Mouse (Mus musculus): Measurements from ENCODE around the gene Lyzl6. TPM values are rescaled to one million over a fixed set of nuclear protein-coding genes. Genes with fewer than 3 reads are reported as not detected.

Gene Lyzl6
- polyA plus RNA-seq, 1 experiment from 2014 or later, result not detected

DNA sequence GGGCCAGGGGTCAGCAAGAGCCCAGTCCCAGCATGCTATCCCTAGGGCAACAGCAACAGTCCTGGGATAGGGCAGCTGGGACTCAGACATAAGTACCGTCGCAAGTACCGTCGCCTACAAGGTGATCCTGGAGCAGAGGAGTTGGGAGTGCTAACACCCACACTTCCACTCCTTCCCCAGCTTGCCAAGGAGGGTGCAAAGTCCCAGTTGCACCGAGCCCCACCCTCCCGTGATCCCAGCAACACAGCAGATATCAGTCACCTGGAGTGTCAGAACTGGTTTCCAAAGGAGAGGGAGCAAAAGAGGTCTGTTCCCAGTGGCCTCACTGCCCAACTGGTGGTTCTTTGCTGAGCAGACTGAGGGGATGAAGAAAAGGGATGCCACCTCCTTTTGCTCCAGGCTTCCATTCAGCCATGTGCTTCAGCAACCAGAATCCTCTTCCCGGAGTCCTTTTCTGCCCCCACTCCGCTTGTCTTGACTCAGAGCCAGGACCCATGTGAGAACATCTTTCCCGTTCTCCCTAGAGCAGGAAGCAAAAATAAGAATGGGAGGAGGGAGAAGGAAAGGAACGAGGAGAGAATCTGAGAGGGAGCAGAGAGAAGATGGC is 14.8 kb upstream of the Lyzl6 start:
- Histone ChIP-seq H3K36me3 (ENCODE audit: inconsistent target) (no peaks in the 10 kb centered on the region), H3K4me3 (ENCODE audit: inconsistent target) (no peak overlapping the region), H3K79me2 (ENCODE audit: inconsistent target) (no peaks in the 10 kb centered on the region), H3K27ac (no peak overlapping the region)
- 67% methylated on average over 10 of the region's 10 CpGs for WGBS (ENCODE audit: missing documents)

DNA sequence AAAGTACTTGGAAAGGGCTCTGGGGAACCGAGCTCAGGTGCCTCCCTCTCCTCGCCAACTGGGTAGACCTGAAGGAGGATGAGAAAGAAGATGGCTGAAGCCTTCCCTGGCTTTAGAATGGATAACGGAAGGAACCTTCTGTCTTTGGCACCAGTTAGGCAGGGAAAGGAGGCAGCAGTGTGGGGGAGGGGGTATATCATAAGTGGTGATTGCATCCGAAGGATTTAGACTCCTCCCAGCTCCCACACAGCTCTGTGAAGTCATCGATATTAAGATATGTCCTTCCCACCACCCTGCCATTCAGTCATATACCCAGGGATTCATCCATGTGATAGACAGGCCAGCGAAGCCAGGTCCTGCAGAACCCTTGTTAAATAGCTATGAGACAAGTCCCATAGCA is 12.7 kb upstream of the Lyzl6 start:
- no peaks in the 10 kb centered on the region for H3K36me3 ChIP-seq (ENCODE audit: inconsistent target)
- no peak overlapping the region for H3K27ac ChIP-seq
- H3K4me3 ChIP-seq (ENCODE audit: inconsistent target), result no peak overlapping the region
- 84% methylated on average over 6 of the region's 6 CpGs for WGBS (ENCODE audit: missing documents)
- H3K79me2 ChIP-seq (ENCODE audit: inconsistent target), result no peaks in the 10 kb centered on the region

GRCm38 (mm10) chr11:103649983-103650493 is 11.3 kb upstream of the Lyzl6 start:
- 7% methylated on average over 31 of the region's 37 CpGs for WGBS (ENCODE audit: missing documents)
- Histone ChIP-seq H3K79me2 (ENCODE audit: inconsistent target) (no peaks in the 10 kb centered on the region), H3K4me3 (ENCODE audit: inconsistent target) (no peak overlapping the region), H3K36me3 (ENCODE audit: inconsistent target) (no peaks in the 10 kb centered on the region), H3K27ac (no peak overlapping the region)

DNA sequence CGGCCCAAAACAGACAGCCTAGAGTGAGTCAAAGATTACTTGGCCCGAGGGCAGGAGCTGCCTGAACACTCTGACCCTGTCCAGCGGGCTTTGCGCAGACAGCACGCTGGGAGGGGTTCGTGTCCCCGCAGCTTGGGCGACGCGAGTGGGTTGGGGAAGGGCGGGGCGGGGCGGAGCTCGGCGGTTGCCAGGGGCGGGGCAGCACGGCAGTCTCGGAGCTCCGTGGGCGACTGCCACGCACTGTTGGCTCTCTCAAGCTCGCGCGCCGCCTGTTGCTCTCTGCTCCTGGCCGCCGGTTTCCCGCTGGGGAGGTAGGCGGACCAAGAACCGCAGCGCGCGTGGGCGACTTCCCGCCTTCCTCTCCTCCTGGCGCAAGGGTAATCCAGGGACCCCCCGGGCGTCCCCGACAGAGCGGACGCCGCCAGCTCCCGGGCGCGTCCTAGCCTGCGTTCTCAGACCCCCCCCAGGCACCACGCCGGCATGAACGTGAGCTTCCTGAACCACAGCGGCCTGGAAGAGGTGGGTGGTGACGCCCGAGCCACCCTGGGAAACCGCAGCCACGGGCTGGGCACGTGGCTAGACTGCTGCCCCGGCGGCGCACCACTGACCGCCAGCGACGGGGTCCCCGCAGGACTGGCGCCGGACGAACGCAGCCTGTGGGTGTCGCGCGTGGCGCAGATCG is 10.8 kb upstream of the Lyzl6 start, which contains the start of gene Rprml:
Gene Rprml (plus strand): TSS at position 270 of the 682 bp plus-strand sequence.
- H3K4me3 ChIP-seq (ENCODE audit: inconsistent target), result no peak within 1 kb of the TSS
- 2% methylated on average over 63 of the region's 71 CpGs for WGBS (ENCODE audit: missing documents)
- H3K36me3 ChIP-seq (ENCODE audit: inconsistent target), result no peaks in the 10 kb centered on the region
- H3K79me2 ChIP-seq (ENCODE audit: inconsistent target), result no peaks in the 10 kb centered on the region
- no peak within 1 kb of the TSS for H3K27ac ChIP-seq

DNA sequence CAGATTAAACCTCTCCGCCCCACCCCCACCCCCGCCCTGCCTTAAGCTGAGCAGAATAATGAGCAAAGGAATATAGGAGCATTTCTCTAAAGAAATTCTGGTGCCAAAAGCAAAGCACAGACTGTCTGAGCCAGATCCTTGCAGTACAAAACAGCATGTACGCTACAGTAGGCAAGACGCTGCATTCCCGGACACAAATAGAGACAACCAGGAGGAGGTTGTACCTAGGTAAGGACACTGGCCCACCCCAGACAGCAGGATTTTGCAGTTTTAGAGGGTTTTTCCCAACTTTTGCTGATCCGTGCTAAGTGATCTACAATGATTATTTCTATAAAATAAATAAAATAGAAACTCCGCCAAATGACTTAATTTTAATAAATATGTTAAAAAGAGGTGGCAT is 10.0 kb upstream of the Lyzl6 start:
- 56% methylated on average over 7 of the region's 7 CpGs for WGBS (ENCODE audit: missing documents)
- Histone ChIP-seq H3K27ac (no peak overlapping the region), H3K4me3 (ENCODE audit: inconsistent target) (no peak overlapping the region), H3K36me3 (ENCODE audit: inconsistent target) (no peaks in the 10 kb centered on the region), H3K79me2 (ENCODE audit: inconsistent target) (no peaks in the 10 kb centered on the region)

DNA sequence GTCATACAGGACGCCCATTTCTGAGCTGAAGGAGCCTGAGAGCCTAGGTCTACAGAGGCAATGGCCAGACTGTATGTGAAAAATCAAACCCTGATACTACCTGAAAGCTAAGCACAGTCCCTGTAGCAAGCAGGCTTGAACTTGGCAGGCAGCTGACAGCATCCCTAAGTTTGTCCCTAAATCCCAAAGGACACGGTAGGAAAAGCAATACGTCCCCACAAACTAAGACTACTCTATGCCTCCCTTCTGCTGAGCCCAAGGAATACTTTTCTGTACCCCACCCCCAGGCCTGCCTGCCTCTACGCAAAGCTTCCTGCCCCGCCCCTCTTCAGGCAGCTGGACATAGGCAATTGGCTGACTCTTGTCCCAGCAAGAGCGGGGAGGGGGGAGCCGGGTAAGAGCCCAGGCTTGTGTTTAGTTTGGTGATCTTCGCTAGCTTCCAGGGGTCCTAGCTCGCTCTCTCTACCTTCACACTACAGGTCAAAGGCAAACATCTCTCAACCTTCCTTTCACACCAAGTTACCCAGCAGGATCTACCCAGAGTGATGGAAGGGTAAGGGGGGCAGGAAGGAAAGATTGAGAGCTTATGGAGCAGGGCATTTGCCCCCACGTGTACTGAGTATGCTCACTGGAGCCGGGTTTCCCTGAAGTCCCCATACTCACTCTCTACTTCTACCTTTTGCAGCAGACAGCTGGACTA is 9.4 kb upstream of the Lyzl6 start:
- no peaks in the 10 kb centered on the region for H3K79me2 ChIP-seq (ENCODE audit: inconsistent target)
- WGBS (ENCODE audit: missing documents), result 13% methylated on average over 11 of the region's 11 CpGs
- no peak overlapping the region for H3K4me3 ChIP-seq (ENCODE audit: inconsistent target)
- no peak overlapping the region for H3K27ac ChIP-seq
- H3K36me3 ChIP-seq (ENCODE audit: inconsistent target), result no peaks in the 10 kb centered on the region

- Histone ChIP-seq H3K4me3 (ENCODE audit: inconsistent target) (no peak overlapping the region), H3K27ac (no peak overlapping the region), H3K79me2 (ENCODE audit: inconsistent target) (no peaks in the 10 kb centered on the region), H3K36me3 (ENCODE audit: inconsistent target) (no peaks in the 10 kb centered on the region)
- 78% methylated on average over 6 of the region's 6 CpGs for WGBS (ENCODE audit: missing documents)
Measured at GRCm38 (mm10) chr11:103646301-103646700, 7.6 kb upstream of the Lyzl6 start.

DNA sequence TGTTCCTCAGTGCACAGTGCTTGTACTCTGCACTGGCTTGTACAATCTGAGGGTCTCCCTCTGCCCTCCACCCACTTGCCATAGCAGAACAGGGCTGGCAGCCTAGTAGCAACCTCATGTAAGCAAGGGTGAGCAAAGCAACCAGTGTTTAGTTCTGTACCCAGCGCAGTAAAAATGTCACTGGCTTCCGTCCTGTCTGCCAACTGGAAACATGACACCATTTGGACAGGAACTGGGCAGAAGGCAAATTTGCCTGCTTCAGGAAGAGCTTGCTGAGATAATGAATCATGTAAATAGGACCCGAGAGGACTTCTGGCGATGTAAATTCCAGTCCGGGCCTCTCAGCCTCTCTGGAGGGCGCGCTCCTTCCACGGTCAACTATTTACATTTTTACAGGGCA is 7.0 kb upstream of the Lyzl6 start:
- WGBS (ENCODE audit: missing documents), result 65% methylated on average over 8 of the region's 8 CpGs
- no peaks in the 10 kb centered on the region for H3K79me2 ChIP-seq (ENCODE audit: inconsistent target)
- no peaks in the 10 kb centered on the region for H3K36me3 ChIP-seq (ENCODE audit: inconsistent target)
- no peak overlapping the region for H3K4me3 ChIP-seq (ENCODE audit: inconsistent target)
- no peak overlapping the region for H3K27ac ChIP-seq

DNA sequence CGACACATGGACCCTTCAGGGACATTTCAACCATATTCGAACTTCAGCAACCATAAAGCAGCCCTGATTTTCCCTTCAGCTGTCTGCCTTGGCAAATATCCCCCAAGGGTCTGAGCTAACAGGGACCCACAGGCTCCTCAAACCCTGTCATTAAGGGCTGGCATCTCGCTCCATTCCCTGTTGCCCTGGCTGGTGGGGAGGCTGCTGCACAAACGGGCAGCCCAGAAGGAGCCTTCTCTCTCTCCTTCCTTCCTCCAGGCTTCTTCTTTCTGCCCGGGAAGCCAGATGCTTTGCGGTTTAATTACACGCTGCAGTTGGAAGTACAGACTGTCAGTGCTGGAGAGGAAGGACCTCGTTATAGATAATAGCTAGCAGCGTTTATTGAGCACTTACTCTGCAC is 4.5 kb upstream of the Lyzl6 start:
- no peak overlapping the region for H3K4me3 ChIP-seq (ENCODE audit: inconsistent target)
- WGBS (ENCODE audit: missing documents), result 77% methylated on average over 9 of the region's 9 CpGs
- H3K79me2 ChIP-seq (ENCODE audit: inconsistent target), result no peaks in the 10 kb centered on the region
- H3K36me3 ChIP-seq (ENCODE audit: inconsistent target), result no peaks in the 10 kb centered on the region
- no peak overlapping the region for H3K27ac ChIP-seq

DNA sequence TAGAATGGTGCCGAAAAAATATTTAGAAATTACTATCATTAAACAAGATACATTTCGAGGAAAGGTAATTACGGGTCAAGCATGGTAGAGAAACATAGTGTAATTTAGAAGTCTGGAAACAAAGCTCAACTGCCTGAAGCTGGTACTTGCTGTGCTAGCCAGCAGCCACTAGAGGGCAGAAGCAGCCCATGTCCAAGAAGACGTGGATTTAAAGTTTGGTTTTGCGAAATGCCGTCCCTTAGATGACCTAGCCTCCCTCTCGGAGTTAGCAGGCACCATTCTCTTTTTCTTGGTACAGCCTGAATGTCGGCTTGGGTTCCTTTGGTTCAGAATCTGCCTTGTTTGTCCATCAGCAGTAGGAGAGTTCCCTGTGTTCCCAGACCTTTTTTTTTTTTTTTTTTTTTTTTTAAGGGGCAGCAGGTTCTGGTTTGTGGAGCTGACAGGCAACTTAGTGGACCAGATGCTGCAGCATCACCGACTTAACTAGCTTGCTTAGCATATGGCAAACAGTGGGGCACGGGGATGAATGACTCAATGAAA is 787 bp upstream of the Lyzl6 start:
- Histone ChIP-seq H3K27ac (no peak overlapping the region), H3K36me3 (ENCODE audit: inconsistent target) (no peaks in the 10 kb centered on the region), H3K79me2 (ENCODE audit: inconsistent target) (no peaks in the 10 kb centered on the region), H3K4me3 (ENCODE audit: inconsistent target) (no peak overlapping the region)
- 4% methylated on average over 10 of the region's 10 CpGs for WGBS (ENCODE audit: missing documents)

GRCm38 (mm10) chr11:103636261-103636660 is 2.4 kb downstream of the Lyzl6 start:
- Histone ChIP-seq H3K36me3 (ENCODE audit: inconsistent target) (no peaks in the 10 kb centered on the region), H3K27ac (no peak overlapping the region), H3K4me3 (ENCODE audit: inconsistent target) (no peak overlapping the region), H3K79me2 (ENCODE audit: inconsistent target) (no peaks in the 10 kb centered on the region)
- WGBS (ENCODE audit: missing documents), result 74% methylated on average over 6 of the region's 6 CpGs

DNA sequence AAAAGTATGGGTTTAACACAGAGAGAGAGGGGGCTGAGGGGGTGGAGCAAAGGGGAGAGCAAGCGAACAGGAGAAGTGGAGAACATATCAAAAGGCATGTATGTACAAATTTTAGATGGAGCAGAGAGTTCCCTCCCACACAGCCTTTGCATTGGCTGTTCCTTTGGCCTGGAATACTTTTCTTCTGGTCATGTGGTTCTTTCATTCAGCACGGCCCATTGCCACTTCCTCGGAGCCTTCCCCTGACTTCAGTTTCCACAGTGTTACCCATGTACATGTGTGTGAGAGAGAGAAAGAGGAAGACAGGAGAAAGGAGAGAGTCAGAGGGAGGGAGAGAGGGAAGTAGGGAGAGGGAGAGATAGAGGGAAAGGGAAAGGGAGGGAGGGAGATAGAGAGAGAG is 3.2 kb downstream of the Lyzl6 start:
- Histone ChIP-seq H3K4me3 (ENCODE audit: inconsistent target) (no peak overlapping the region), H3K36me3 (ENCODE audit: inconsistent target) (no peaks in the 10 kb centered on the region), H3K79me2 (ENCODE audit: inconsistent target) (no peaks in the 10 kb centered on the region), H3K27ac (no peak overlapping the region)
- WGBS (ENCODE audit: missing documents), result 67% methylated on average over 3 of the region's 3 CpGs

GRCm38 (mm10) chr11:103634806-103635205 is 3.9 kb downstream of the Lyzl6 start:
- Histone ChIP-seq H3K36me3 (ENCODE audit: inconsistent target) (no peaks in the 10 kb centered on the region), H3K79me2 (ENCODE audit: inconsistent target) (no peaks in the 10 kb centered on the region), H3K4me3 (ENCODE audit: inconsistent target) (no peak overlapping the region), H3K27ac (no peak overlapping the region)
- 92% methylated on average over 7 of the region's 7 CpGs for WGBS (ENCODE audit: missing documents)

DNA sequence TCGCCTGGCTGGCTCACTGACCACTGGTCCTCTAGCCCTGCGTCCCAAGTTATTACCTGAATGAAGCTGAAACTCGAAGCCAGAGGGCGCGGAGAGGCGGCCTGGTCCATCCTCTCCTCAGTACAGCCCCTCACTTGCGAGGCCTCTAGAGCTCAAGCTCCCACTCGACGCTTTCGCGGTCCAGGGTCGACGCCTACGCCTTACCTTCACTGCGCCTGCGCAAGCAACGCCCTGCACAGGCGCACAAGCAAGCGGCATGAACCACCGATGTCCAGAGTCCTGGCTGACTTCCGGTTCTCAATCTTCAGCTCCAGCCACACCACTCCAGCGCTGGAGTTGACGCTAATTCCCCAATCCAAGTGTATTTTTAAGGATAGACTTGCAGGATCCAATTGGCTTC is 11.2 kb downstream of the Lyzl6 start:
- no peak overlapping the region for H3K27ac ChIP-seq
- no peaks in the 10 kb centered on the region for H3K79me2 ChIP-seq (ENCODE audit: inconsistent target)
- no peaks in the 10 kb centered on the region for H3K36me3 ChIP-seq (ENCODE audit: inconsistent target)
- H3K4me3 ChIP-seq (ENCODE audit: inconsistent target), result no peak overlapping the region
- 85% methylated on average over 23 of the region's 23 CpGs for WGBS (ENCODE audit: missing documents)

DNA sequence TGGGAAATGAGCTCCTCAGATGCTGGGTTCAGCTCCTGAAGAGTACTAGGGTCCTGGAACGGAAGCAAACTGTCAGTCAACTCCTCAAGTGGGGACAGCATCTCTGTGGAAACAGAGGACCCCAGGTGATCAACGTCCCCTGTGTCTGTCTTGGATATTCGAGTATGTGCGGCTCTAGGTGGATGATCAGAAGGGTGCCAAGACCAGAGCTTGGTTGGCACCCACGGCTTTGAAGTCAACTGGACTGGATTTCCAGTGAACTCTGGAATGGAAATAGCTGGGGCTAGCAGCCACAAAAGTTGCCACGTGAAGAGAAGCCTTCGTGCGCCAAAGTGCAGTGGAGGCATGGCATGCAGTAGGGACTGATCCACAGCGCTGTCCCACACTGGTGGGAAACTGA is 17.6 kb downstream of the Lyzl6 start, which contains the start of gene Gm884:
Gene Gm884 (minus strand): TSS at position 101 of the 400 bp plus-strand sequence.
- Histone ChIP-seq H3K36me3 (ENCODE audit: inconsistent target) (no peaks in the 10 kb centered on the region), H3K4me3 (ENCODE audit: inconsistent target) (no peak within 1 kb of the TSS), H3K27ac (no peak within 1 kb of the TSS), H3K79me2 (ENCODE audit: inconsistent target) (no peaks in the 10 kb centered on the region)
- 82% methylated on average over 9 of the region's 9 CpGs for WGBS (ENCODE audit: missing documents)
